Mouse (Mus musculus) liver, postnatal 0 days (tissue): ENCODE measurements around the gene Olfr835.

Experiments
- CTCF ChIP-seq: sonication (generic); IDR thresholded peaks from 2 replicates; pipeline ENCODE4 v1.5.1; 2016; ENCODE audit warnings: antibody characterized with exemption, low read depth
- EP300 ChIP-seq: IDR thresholded peaks from 2 replicates; pipeline ENCODE4 v1.6.1; 2016; ENCODE audit warnings: antibody characterized with exemption, low read depth, mild to moderate bottlenecking

DNA sequence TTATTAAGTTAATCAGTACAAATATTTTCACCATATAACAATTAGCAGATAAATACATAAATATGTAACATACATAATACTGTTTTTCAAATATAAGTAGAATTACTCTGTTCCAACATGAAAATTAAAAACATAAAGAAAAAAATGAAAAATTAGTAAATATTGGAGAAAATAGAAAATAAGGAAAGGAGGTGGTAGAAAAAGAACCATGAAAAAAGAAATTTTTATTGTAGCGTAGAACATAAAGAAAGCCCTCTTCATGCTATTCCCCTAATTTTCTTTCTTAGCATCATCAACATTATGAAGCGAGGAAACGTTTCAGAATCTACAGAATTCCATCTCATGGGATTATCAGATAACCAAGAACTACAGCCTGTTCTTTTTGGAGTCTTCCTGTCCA, 44.8 kb upstream of the Olfr835 start, which contains the start of gene Olfr834:
- no peak for TF ChIP-seq EP300
- no peak for TF ChIP-seq CTCF
